Mouse (Mus musculus) heart, adult 2 months (tissue): ENCODE data around the gene Slc6a3.

ENCODE experiments used
- CTCF ChIP-seq: fragments of 200-600 bp; IDR thresholded peaks from 2 replicates; pipeline ENCODE4 v1.8.1; 2022; ENCODE audit warnings: antibody characterized with exemption, mild to moderate bottlenecking, moderate library complexity
- POLR2A ChIP-seq: fragments of 200-500 bp; IDR thresholded peaks from 2 replicates; pipeline ENCODE4 v1.6.1; 2011; ENCODE audit warnings: mild to moderate bottlenecking, low read depth, low read length, control low read depth; ENCODE audit not compliant: insufficient read depth

DNA sequence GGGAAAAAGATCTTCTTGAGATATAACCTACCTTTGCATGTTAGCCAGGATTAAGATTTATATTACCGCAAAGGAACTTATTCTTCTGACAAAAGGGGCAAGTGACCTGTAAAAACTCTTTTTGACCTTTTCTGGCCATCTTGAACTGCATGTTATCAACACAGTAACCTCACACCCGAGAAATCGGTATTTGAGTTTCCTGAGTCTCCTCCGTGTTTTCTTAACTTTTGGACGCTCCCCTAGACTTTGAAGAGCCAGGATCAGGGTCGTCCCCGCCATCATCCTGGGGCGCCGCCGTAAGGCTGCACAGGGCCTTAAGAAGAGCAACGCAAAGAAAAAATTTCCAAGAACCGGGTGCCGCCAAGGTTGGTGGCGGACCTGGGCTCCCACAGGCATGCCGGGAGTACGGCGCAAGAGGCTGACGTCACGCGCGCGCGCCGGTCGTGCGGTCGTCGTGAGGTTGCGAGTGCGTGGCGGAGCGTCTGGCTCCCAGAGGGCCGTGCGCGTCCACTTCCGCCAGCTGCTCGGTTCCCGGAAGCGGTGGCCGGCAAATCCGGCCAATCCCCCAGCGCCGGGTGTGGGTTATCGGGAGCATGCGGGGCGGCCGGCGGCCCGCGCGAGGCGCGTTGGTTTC, 67.1 kb downstream of the Slc6a3 start, which contains the start of gene Clptm1l:
- 0 out of 2 replicates have a peak, but pooled peaks have one; percentile 6 for TF ChIP-seq CTCF
- peak; percentile 83 for TF ChIP-seq POLR2A
